Mouse (Mus musculus) MEL (cell line): ENCODE results near the gene Stard5. TPM values are rescaled to one million over a fixed set of nuclear protein-coding genes. Genes with fewer than 3 reads are reported as not detected.

Experiments used
- DNase-seq: peaks from one replicate; pipeline ENCODE4 v3.0.0; 2011; ENCODE audit warnings: low read depth, low spot score
- H3K27ac ChIP-seq: 2 replicates; pipeline ENCODE4 v1.5.1; 2012; ENCODE audit warnings: low read depth, mild to moderate bottlenecking, control low read depth, low read length, moderate library complexity; ENCODE audit not compliant: control insufficient read depth
- H3K27me3 ChIP-seq, 2 experiments: fragments of 150-350 bp in 1 of 2; sonication (generic) in 1 of 2; 2 replicates each; pipeline ENCODE4 v1.6.1; 2012; ENCODE audit warnings: low read length in 2 of 2, mild to moderate bottlenecking in 2 of 2, improper control_type of control experiment in 1 of 2, moderate library complexity in 1 of 2; ENCODE audit not compliant: insufficient read depth in 2 of 2, control insufficient read depth in 1 of 2
- H3K36me3 ChIP-seq, 2 experiments: 2 replicates each; pipeline ENCODE4 v1.6.1; 2012 to 2014; ENCODE audit warnings: low read length in 2 of 2, improper control_type of control experiment in 1 of 2, inconsistent platforms in 1 of 2, mild to moderate bottlenecking in 1 of 2; ENCODE audit not compliant: insufficient read depth in 2 of 2, control insufficient read depth in 1 of 2
- H3K4me1 ChIP-seq, 2 experiments: fragments of 150-350 bp in 1 of 2; sonication (generic) in 1 of 2; 2 replicates each; pipeline ENCODE4 v1.6.1; 2012; ENCODE audit warnings: low read length in 2 of 2, improper control_type of control experiment in 1 of 2, mild to moderate bottlenecking in 1 of 2; ENCODE audit not compliant: insufficient read depth in 2 of 2, control insufficient read depth in 1 of 2
- H3K4me3 ChIP-seq, 2 experiments: fragments of 150-350 bp in 1 of 2; sonication (generic) in 1 of 2; 2 replicates each; pipeline ENCODE4 v1.5.1; 2012; ENCODE audit warnings: low read depth in 2 of 2, low read length in 2 of 2, mild to moderate bottlenecking in 2 of 2, moderate library complexity in 2 of 2, control low read depth in 1 of 2, improper control_type of control experiment in 1 of 2; ENCODE audit not compliant: control insufficient read depth in 1 of 2, insufficient read depth in 1 of 2
- H3K79me2 ChIP-seq: 2 replicates; pipeline ENCODE4 v1.6.1; 2012; ENCODE audit warnings: mild to moderate bottlenecking, low read length, moderate library complexity; ENCODE audit not compliant: control insufficient read depth, poor library complexity, insufficient read depth
- H3K9ac ChIP-seq: 2 replicates; pipeline ENCODE4 v1.6.1; 2012; ENCODE audit warnings: low read depth, mild to moderate bottlenecking, control low read depth, low read length, moderate library complexity; ENCODE audit not compliant: control insufficient read depth, poor library complexity, severe bottlenecking
- H3K9me3 ChIP-seq: fragments of 150-350 bp; sonication (generic); replicated peaks from 2 replicates; pipeline ENCODE4 v1.6.1; 2012; ENCODE audit warnings: mild to moderate bottlenecking, low read length, improper control_type of control experiment, moderate library complexity; ENCODE audit not compliant: insufficient read depth
- CHD2 ChIP-seq: IDR thresholded peaks from 2 replicates; pipeline ENCODE4 v1.6.1; 2011; ENCODE audit warnings: low read length, improper control_type of control experiment
- ETS1 ChIP-seq: IDR thresholded peaks from 2 replicates; pipeline ENCODE4 v1.6.1; 2012; ENCODE audit warnings: low read depth, mild to moderate bottlenecking, inconsistent platforms, low read length, improper control_type of control experiment, moderate library complexity
- JUND ChIP-seq: IDR thresholded peaks from 2 replicates; pipeline ENCODE4 v1.6.1; 2011; ENCODE audit warnings: low read depth, mild to moderate bottlenecking, improper control_type of control experiment, low read length
- MAFK ChIP-seq: IDR thresholded peaks from 2 replicates; pipeline ENCODE4 v1.6.1; 2011; ENCODE audit warnings: low read depth, mild to moderate bottlenecking, low read length, improper control_type of control experiment, borderline replicate concordance
- MAX ChIP-seq: IDR thresholded peaks from 2 replicates; pipeline ENCODE4 v1.6.1; 2011; ENCODE audit warnings: low read length, improper control_type of control experiment
- MXI1 ChIP-seq: IDR thresholded peaks from 2 replicates; pipeline ENCODE4 v1.6.1; 2011; ENCODE audit warnings: mild to moderate bottlenecking, low read depth, low read length, improper control_type of control experiment
- MYB ChIP-seq: IDR thresholded peaks from 2 replicates; pipeline ENCODE4 v1.6.1; 2011; ENCODE audit warnings: mild to moderate bottlenecking, low read depth, low read length, improper control_type of control experiment
- MYC ChIP-seq: IDR thresholded peaks from 2 replicates; pipeline ENCODE4 v1.6.1; 2011; ENCODE audit warnings: low read depth, mild to moderate bottlenecking, low read length, improper control_type of control experiment, moderate library complexity
- NELFE ChIP-seq: IDR thresholded peaks from 2 replicates; pipeline ENCODE4 v1.6.1; 2011; ENCODE audit warnings: low read depth, low read length, improper control_type of control experiment
- NRF1 ChIP-seq: IDR thresholded peaks from 2 replicates; pipeline ENCODE4 v1.6.1; 2014; ENCODE audit warnings: low read depth, mild to moderate bottlenecking, inconsistent platforms, low read length, improper control_type of control experiment, moderate library complexity; ENCODE audit not compliant: poor library complexity, insufficient read depth, severe bottlenecking
- POLR2AphosphoS2 ChIP-seq: IDR thresholded peaks from 2 replicates; pipeline ENCODE4 v1.6.1; 2011; ENCODE audit warnings: low read length, improper control_type of control experiment
- POLR2AphosphoS5 ChIP-seq: IDR thresholded peaks from 2 replicates; pipeline ENCODE4 v1.6.1; 2012; ENCODE audit warnings: low read depth, borderline replicate concordance, mild to moderate bottlenecking, inconsistent platforms, low read length, moderate library complexity, mixed read lengths
- RAD21 ChIP-seq: IDR thresholded peaks from 2 replicates; pipeline ENCODE4 v1.6.1; 2011; ENCODE audit warnings: mild to moderate bottlenecking, low read depth, low read length, improper control_type of control experiment
- USF2 ChIP-seq, 2 experiments: IDR thresholded peaks; 2 replicates each; pipeline ENCODE4 v1.6.1; 2011 to 2012; ENCODE audit warnings: improper control_type of control experiment in 2 of 2, low read length in 2 of 2, borderline replicate concordance in 1 of 2, inconsistent platforms in 1 of 2, low read depth in 1 of 2, mild to moderate bottlenecking in 1 of 2; ENCODE audit not compliant: insufficient read depth in 1 of 2
- polyA plus RNA-seq, 2 experiments: library from polyadenylated mRNA; stranded (reverse) in 1 of 2; unstranded in 1 of 2; fragments of >175 nt in 1 of 2; fragments of >200 nt in 1 of 2; gene quantifications; 2 replicates each; pipeline versions ENCODE4 v1.2.1 to v1.2.4; 2012; ENCODE audit warnings: low replicate concordance in 2 of 2, low read depth in 1 of 2; ENCODE audit not compliant: insufficient read length in 2 of 2, insufficient read depth in 1 of 2, missing spikeins in 1 of 2
- total RNA-seq: library from RNA; depleted of rRNA; stranded (reverse); fragments of 300-350 nt; gene quantifications from 2 replicates; pipeline ENCODE4 v1.2.3, GENCODE M21; 2012

Gene Stard5
- total and polyA plus RNA-seq, 3 experiments: 2.3 to 3.1 TPM; not detected in 1

DNA sequence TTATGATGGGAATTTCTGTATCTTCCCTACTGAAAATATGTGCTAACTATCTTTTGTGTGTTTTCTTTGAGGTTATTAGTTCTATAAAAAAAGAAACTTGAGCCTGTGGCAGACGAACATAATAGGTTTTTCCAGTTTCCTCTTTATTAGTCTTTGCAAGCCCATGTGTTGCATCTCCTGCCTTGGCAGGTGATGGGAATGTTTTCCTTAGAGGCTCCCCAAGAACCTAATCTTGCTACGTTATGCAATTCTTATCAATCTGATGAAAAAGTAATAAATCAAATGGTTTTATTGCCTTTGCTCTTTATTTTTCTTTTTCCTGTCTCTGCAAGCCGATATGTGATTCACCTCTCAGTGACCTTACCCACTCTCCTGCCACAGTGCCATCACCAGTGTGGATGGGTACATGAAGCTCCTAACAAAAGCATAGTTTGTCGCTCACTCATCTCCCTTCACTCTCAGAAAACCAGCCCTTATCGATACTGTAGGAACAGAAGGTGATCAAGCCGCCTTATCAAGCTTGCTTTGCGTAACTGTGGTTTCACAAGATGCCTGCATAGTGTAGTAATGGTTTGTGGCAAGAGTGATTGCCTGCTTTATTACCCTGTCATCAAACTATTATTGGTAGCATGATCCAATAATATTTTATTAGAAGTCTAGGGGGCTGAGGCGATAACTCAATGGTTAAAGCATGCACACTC, 5.1 kb upstream of the Stard5 start:
- no peaks in the 10 kb centered on the region for H3K27me3 ChIP-seq
- H3K4me3 ChIP-seq: no peak overlapping the region
- H3K9ac ChIP-seq: no peak overlapping the region
- H3K36me3 ChIP-seq: no peaks in the 10 kb centered on the region
- H3K4me1 ChIP-seq: no peaks in the 10 kb centered on the region
- no peaks in the 10 kb centered on the region for H3K9me3 ChIP-seq
- no peak overlapping the region for H3K27ac ChIP-seq
- no peaks in the 10 kb centered on the region for H3K79me2 ChIP-seq
- TF ChIP-seq NELFE: no peak
- no peak for TF ChIP-seq MYB
- TF ChIP-seq CHD2: no peak
- TF ChIP-seq USF2 (IDR thresholded peaks at IDR 0.05; ENCODE audit: borderline replicate concordance in 1 of 2, insufficient read depth in 1 of 2, low read depth in 1 of 2, low read length in 2 of 2): no peak
- DNase-seq: no peak

DNA sequence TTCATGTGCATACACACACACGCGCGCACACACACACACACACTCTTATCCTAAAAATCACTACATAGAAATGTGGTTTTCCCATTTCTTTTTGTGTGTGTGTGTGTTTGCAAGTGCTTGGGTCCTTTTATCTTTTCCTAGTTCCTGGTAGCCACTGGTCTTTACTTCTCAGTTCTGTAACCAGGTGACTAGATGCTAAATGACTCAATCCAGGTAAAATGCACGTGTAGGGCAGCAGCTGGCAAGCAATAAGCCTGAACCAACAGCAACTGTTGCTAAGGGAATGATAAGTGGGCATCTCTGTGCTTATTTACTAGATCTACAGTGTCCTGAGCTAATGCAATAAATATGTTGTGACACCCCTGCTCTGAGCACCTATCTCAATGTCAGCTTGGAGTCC, 4.4 kb upstream of the Stard5 start:
- Histone ChIP-seq H3K27ac (no peak overlapping the region), H3K9me3 (no peaks in the 10 kb centered on the region), H3K9ac (no peak overlapping the region), H3K79me2 (no peaks in the 10 kb centered on the region), H3K36me3 (no peaks in the 10 kb centered on the region), H3K4me3 (no peak overlapping the region), H3K27me3 (no peaks in the 10 kb centered on the region), H3K4me1 (peaks cover 0 to under 1% of the 10 kb centered on the region in 2 experiments; a peak in 1 of 4 replicates)
- no peak for TF ChIP-seq MAX
- no peak for TF ChIP-seq CHD2
- TF ChIP-seq POLR2AphosphoS2: no peak
- no peak for TF ChIP-seq NRF1
- no peak for TF ChIP-seq MAFK
- no peak for TF ChIP-seq MYB
- no peak for TF ChIP-seq MXI1
- TF ChIP-seq ETS1: no peak
- no peak for TF ChIP-seq POLR2AphosphoS5
- no peak for TF ChIP-seq MYC
- no peak for TF ChIP-seq RAD21
- no peak for TF ChIP-seq JUND
- no peak for DNase-seq
